8 mouse cellular contexts compared by ENCODE assay signal in the genomic region with DNA sequence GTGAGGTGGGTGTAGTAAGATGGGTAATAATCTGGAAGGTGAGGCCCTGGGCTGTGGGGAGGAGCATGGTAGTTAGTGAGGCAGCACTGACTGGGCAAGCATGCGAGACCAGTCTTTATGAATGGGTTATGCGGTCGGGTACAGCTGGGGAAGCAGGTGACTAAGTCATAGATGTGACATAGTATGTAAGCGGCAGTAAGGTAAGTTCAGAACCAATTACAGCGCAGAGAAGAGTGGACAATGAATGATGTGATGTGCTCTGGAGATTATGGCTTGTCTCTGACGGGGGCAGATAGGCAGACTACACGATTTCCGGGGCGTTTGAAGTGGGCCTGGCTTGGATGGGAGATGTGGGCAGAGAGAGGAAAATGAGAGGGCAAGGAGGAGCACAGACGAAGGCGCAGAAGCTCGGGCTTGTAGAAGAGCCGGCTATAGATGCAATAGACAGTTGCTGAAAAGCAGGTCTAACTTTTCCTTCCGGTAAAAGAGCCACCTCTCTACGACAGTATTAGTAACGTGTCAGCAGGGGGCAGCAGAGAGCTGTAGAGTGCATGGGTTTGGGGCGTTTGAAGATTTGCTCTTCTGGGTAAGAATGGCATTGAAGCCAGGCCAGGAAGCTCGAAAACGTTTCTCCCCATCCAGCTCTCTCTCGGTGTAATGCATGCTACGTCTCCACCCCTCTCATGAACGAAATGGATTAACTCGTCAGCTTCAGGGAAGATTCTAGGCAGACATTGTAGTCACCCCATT.
DNase-seq lines count a peak whose midpoint lies in the region; ATAC-seq lines count a peak whose summit lies in the region.

No protein-coding gene starts in this region.

- peak overlapping the region; percentile 33; the same call in 1 of the 2 replicates for H3K9ac ChIP-seq in hindbrain, embryonic 16.5 days (ENCODE audit: low read depth, low read length)

- no peaks in the 10 kb centered on the region for H3K36me3 ChIP-seq in hindbrain, embryonic 16.5 days (ENCODE audit: control insufficient read depth, insufficient read depth, low read length)

- H3K27ac ChIP-seq in hindbrain, embryonic 16.5 days (ENCODE audit: low read depth, low read length), result no peak overlapping the region

- no peaks in the 10 kb centered on the region for H3K9me3 ChIP-seq in hindbrain, embryonic 16.5 days (ENCODE audit: control insufficient read depth, low read length)

- H3K4me2 ChIP-seq in hindbrain, embryonic 16.5 days (ENCODE audit: low read length), result peak overlapping the region; percentile 41

- peak; percentile 90 for DNase-seq in ZHBTc4 (ENCODE audit: low read depth, low spot score)
- DNase-seq in cerebellum, postnatal 10 days, result peak; percentile 95 to 96
- DNase-seq in frontal cortex, postnatal 14 days (ENCODE audit: low spot score in 2 of 2), result peak; percentile 75 to 87
- DNase-seq in left cerebral cortex, adult 11 months (ENCODE audit: low spot score), result peak; percentile 67
- DNase-seq in lung, postnatal 4 days, result peak; percentile 56 to 70
- peak; percentile 96 for DNase-seq in right cerebral cortex, postnatal 14 days

- WGBS in hindbrain, embryonic 16.5 days, result 29% methylated on average over 23 of the region's 23 CpGs

- H3K27me3 ChIP-seq in hindbrain, embryonic 16.5 days (replicated peaks; ENCODE audit: control insufficient read depth, insufficient read depth, low read length), result no peaks in the 10 kb centered on the region

- ATAC-seq in hindbrain, embryonic 16.5 days, result peak; percentile 94
- ATAC-seq in monocyte, adult 5-6 weeks (replicated peaks; ENCODE audit: insufficient number of reproducible peaks, low FRiP score, low TSS enrichment, poor library complexity, severe bottlenecking), result no peak

- H3K4me1 ChIP-seq in hindbrain, embryonic 16.5 days (ENCODE audit: control insufficient read depth, insufficient read depth, low read depth, low read length), result peaks cover 8% of the 10 kb centered on the region

- H3K4me3 ChIP-seq in hindbrain, embryonic 16.5 days (ENCODE audit: low read length), result no peak overlapping the region
